Comparison of ENCODE assay signal across 24 mouse cellular contexts in the genomic region with DNA sequence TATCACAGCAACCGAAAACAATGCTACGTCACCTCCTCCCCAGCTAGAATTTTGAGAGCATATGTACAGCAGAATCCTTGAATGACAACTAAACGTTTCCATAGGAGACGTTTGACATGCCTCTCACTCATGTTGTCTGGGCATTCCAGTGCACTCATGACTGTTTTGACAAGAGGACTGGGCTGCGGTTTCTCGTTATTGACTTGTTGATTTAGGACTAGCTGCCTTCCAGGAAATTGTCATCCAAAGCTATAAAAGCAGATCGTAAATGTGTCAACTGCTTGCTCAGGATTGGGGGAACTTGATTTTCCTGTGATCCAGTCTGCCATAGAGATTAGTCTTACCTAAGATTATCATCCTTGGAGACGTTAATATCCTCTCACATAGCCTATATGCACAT.
A peak's percentile ranks its signal among the peaks of the same experiment; 100 is the strongest.
DNase-seq lines count a peak whose midpoint lies in the region; ATAC-seq and TF ChIP-seq lines count a peak whose summit lies in the region.
"Had no signal": no experiment of that assay in that cellular context is flagged by ENCODE, and none has a peak within 500 bp of the region (broad histone marks: within the 10 kb centered on the region; RNA-seq: fewer than 3 reads in every experiment).

No protein-coding gene starts in this region.

- no peaks in the 10 kb centered on the region for H3K4me1 ChIP-seq in lung, embryonic 14.5 days (ENCODE audit: insufficient read depth)
- peaks cover 7% of the 10 kb centered on the region; the same call in 1 of the 2 replicates for H3K4me1 ChIP-seq in kidney, embryonic 16.5 days (ENCODE audit: insufficient read depth, low read length)
- H3K4me1 ChIP-seq: embryonic facial prominence, embryonic 12.5 days; forebrain, embryonic 12.5 days; hindbrain, embryonic 12.5 days had no signal

- H3K27ac ChIP-seq in lung, embryonic 14.5 days (ENCODE audit: low read depth): no peak overlapping the region
- H3K27ac ChIP-seq in kidney, embryonic 16.5 days (ENCODE audit: low read length): no peak overlapping the region
- H3K27ac ChIP-seq: embryonic facial prominence, embryonic 12.5 days; forebrain, embryonic 12.5 days; gastrocnemius, adult 2 months; heart, embryonic 13.5 days; hindbrain, embryonic 12.5 days had no signal

- TF ChIP-seq CTCF in lung, embryonic 14.5 days (IDR thresholded peaks at IDR 0.05; ENCODE audit: low read depth): no peak

- no peak overlapping the region for H3K4me2 ChIP-seq in lung, embryonic 14.5 days
- H3K4me2 ChIP-seq in kidney, embryonic 16.5 days (replicated peaks; ENCODE audit: low read depth, low read length): no peak overlapping the region
- H3K4me2 ChIP-seq: embryonic facial prominence, embryonic 12.5 days; forebrain, embryonic 12.5 days; heart, embryonic 13.5 days; hindbrain, embryonic 12.5 days had no signal

- 31% methylated on average over 8 of the region's 8 CpGs for WGBS in lung, embryonic 14.5 days
- WGBS in large intestine, adult 2 months: 17% methylated on average over 8 of the region's 8 CpGs
- 24% methylated on average over 8 of the region's 8 CpGs for WGBS in kidney, embryonic 16.5 days

- H3K4me3 ChIP-seq in lung, embryonic 14.5 days (ENCODE audit: low read depth, low read length): no peak overlapping the region
- no peak overlapping the region for H3K4me3 ChIP-seq in kidney, embryonic 16.5 days (ENCODE audit: low read length)
- H3K4me3 ChIP-seq: embryonic facial prominence, embryonic 12.5 days; forebrain, embryonic 12.5 days; gastrocnemius, adult 2 months; heart, embryonic 13.5 days; hindbrain, embryonic 12.5 days had no signal

- no peaks in the 10 kb centered on the region for H3K36me3 ChIP-seq in lung, embryonic 14.5 days (ENCODE audit: insufficient read depth)
- H3K36me3 ChIP-seq in kidney, embryonic 16.5 days (ENCODE audit: insufficient read depth, low read length): no peaks in the 10 kb centered on the region
- H3K36me3 ChIP-seq: embryonic facial prominence, embryonic 12.5 days; forebrain, embryonic 12.5 days; G1E; heart, embryonic 13.5 days; hindbrain, embryonic 12.5 days had no signal

- peak; percentile 32 for DNase-seq in embryo, embryonic 10 days (ENCODE audit: low spot score)
- DNase-seq in embryo, embryonic 9.5 days (ENCODE audit: extremely low spot score): no peak
- peak; percentile 65 for DNase-seq in lung, embryonic 14.5 days
- no peak for DNase-seq in lung, postnatal 25 days (ENCODE audit: low spot score)
- peak; percentile 40 for DNase-seq in large intestine, adult 2 months (ENCODE audit: low read depth, low spot score)
- DNase-seq in mesoderm, embryonic 11.5 days (ENCODE audit: low read depth, low spot score): peak; percentile 47
- no peak for DNase-seq in retina, embryonic 14.5 days (ENCODE audit: low spot score)
- DNase-seq: adrenal gland, adult 8-10 months; B cell, adult 2 months; cerebellum, adult 11 months; cerebellum, adult 8-10 months; cerebellum, postnatal 14 days; gastrocnemius, adult 2 months; gastrocnemius, postnatal 25 days; heart, postnatal 4 days had no signal

- no peaks in the 10 kb centered on the region for H3K27me3 ChIP-seq in lung, embryonic 14.5 days (ENCODE audit: insufficient read depth, low read length)
- H3K27me3 ChIP-seq in kidney, embryonic 16.5 days (ENCODE audit: insufficient read depth, low read length): no peaks in the 10 kb centered on the region
- H3K27me3 ChIP-seq: embryonic facial prominence, embryonic 12.5 days; forebrain, embryonic 12.5 days; heart, embryonic 13.5 days; hindbrain, embryonic 12.5 days had no signal

- no peak for ATAC-seq in lung, embryonic 14.5 days (ENCODE audit: insufficient read depth)
- no peak for ATAC-seq in kidney, embryonic 16.5 days (ENCODE audit: low FRiP score, low TSS enrichment)
- ATAC-seq: CD4-positive, CD25-positive, alpha-beta regulatory T cell, adult 4 months; forebrain, embryonic 16.5 days; hindbrain, embryonic 16.5 days had no signal

- no peak overlapping the region for H3K9ac ChIP-seq in lung, embryonic 14.5 days
- H3K9ac ChIP-seq in kidney, embryonic 16.5 days (replicated peaks; ENCODE audit: low read length): no peak overlapping the region
- H3K9ac ChIP-seq: embryonic facial prominence, embryonic 12.5 days; forebrain, embryonic 12.5 days; heart, embryonic 13.5 days; hindbrain, embryonic 12.5 days had no signal

- no peaks in the 10 kb centered on the region for H3K9me3 ChIP-seq in lung, embryonic 14.5 days (ENCODE audit: low read depth, low read length)
- H3K9me3 ChIP-seq in kidney, embryonic 16.5 days (ENCODE audit: low read length): 0 out of 2 replicates have a peak, but pooled peaks cover 3% of the 10 kb centered on the region
- H3K9me3 ChIP-seq: embryonic facial prominence, embryonic 12.5 days; forebrain, embryonic 12.5 days; heart, embryonic 13.5 days; hindbrain, embryonic 12.5 days had no signal

Comparison
In these comparisons a context has a peak if more than half of its experiments do, and no peak if none do; other contexts are left out.
1. DNase-seq: peak in embryo, embryonic 10 days (single experiment), lung, embryonic 14.5 days (single experiment), large intestine, adult 2 months (single experiment) and mesoderm, embryonic 11.5 days (single experiment); none in embryo, embryonic 9.5 days (single experiment), lung, postnatal 25 days (single experiment) and retina, embryonic 14.5 days (single experiment).